Mouse (Mus musculus): ENCODE measurements around the gene Txndc12. TPM values are rescaled to one million over a fixed set of nuclear protein-coding genes. Genes with fewer than 3 reads are reported as not detected.

Txndc12 gene
- total RNA-seq, 2 experiments from 2014 or later: 43.8 to 47.8 TPM

DNA sequence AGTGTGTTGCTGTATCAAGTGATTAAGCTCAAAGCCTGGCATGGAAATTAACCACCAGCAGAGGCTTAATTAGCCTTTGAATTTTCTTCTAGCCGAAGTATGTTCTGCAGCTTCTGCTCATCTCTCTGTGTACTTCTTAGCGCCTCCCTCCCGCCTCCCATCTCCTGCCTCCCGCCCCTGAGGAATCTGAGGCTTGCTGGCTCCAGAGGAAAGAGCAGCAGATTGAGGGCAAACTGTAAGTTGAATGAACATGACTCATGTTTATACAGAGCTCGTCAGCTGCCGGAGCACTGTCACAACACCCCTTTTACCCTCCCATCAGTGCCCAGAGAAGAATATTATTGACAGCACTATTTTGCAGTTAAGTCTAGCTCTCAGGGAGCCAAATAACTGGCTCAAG lies 71.5 kb downstream of the Txndc12 start:
- intact Hi-C loops (cut with DNase I): no loop called here
- DNase-seq (ENCODE audit: extremely low spot score in 1 of 2, low spot score in 2 of 2): no peak

GRCm38 (mm10) chr4:108907475-108907874 lies 73.1 kb downstream of the Txndc12 start:
- intact Hi-C loops (cut with DNase I): no loop called here
- DNase-seq (ENCODE audit: extremely low spot score in 1 of 2, low spot score in 2 of 2): no peak

- DNase-seq (ENCODE audit: extremely low spot score in 1 of 2, low spot score in 2 of 2): no peak
Observed at GRCm38 (mm10) chr4:108909872-108910425, 75.5 kb downstream of the Txndc12 start.

More at GRCm38 (mm10) chr4:108909872-108910425, 75.5 kb downstream of the Txndc12 start:
- intact Hi-C loops (cut with DNase I): no loop called here

Other genes with a start within 250 kb of the Txndc12 start
- 10 to 100 TPM; 31.7 to 35.9 TPM for gene Cc2d1b, start 214.7 kb upstream of the Txndc12 start, total RNA-seq (2021)
- 1 to 10 TPM in 1 of 2 experiments, under 1 TPM in 1; 0.66 to 1.1 TPM for gene 3110021N24Rik, start 115.0 kb upstream of the Txndc12 start, total RNA-seq (2021)
- 10 to 100 TPM; 50.4 to 50.8 TPM for gene Zfyve9, start 53.8 kb upstream of the Txndc12 start, total RNA-seq (2021)
- 100 to 1,000 TPM; 101 to 105 TPM for gene Btf3l4, start 987 bp upstream of the Txndc12 start, total RNA-seq (2021)
- gene Kti12, start 13.2 kb downstream of the Txndc12 start, total RNA-seq (2021): 10 to 100 TPM; 17.3 to 17.5 TPM
- under 1 TPM; 0.28 to 0.56 TPM for gene A730015C16Rik, start 14.0 kb downstream of the Txndc12 start, total RNA-seq (2021)
- gene Rab3b, start 44.5 kb downstream of the Txndc12 start, total RNA-seq (2021): 100 to 1,000 TPM; 152 to 156 TPM
- gene Nrd1, start 166.1 kb downstream of the Txndc12 start, total RNA-seq (2021): 100 to 1,000 TPM; 155 to 157 TPM

Data from left cerebral cortex, postnatal 10 days (tissue).